Mouse (Mus musculus): ENCODE measurements around the gene Nr4a1.

Gene Nr4a1

DNA sequence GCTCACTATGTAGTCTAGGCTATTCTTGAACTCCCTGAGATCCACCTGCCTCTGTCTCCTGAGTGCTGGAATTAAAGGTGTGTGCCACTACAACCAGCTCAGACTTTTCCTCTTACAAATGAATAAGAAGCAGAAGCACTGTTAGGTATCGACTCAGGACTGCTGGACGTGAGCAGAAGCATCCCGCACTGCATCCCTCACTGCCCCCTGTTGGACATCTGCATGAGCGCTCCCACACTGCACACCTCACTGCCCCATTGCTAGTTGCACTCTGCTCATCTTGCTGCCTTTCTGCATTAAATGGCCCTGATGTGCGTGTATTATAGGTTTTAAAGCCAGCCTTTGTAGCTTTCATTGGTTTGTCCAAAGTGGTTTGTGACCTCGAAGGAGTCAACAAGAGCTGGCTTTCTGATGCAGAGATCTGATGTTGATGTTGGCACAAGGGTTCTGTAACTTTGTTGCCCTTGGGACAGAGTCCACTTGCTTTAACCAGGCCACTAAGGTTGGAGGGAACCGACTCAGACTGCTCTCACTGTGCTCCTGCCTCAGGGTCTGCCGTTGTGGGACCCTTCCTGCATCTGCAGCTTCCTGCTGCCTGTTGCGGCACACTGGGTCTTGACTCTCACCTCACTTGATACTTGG, 32.2 kb downstream of the Nr4a1 start:
- DNase-seq, result no peak

DNA sequence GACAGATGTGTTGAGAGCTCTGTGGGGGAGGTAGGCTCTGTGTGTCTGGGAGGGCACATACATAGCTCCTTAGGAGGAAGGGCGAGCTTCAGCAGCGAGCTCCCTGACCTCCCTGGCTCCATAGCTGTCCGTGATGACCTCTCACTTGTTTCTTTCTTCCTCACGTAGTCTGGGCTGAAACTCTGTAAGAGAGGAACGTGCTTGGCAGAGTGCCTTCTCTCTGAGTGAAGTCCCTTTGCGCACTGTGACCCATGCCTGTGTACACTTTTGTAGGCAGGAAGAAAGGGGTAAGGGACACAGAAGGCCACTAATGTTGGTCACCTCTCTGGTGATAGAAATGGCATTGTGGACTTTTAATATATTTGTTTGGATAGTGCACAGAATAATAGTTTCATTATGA, 33.3 kb downstream of the Nr4a1 start:
- no peak for DNase-seq

DNA sequence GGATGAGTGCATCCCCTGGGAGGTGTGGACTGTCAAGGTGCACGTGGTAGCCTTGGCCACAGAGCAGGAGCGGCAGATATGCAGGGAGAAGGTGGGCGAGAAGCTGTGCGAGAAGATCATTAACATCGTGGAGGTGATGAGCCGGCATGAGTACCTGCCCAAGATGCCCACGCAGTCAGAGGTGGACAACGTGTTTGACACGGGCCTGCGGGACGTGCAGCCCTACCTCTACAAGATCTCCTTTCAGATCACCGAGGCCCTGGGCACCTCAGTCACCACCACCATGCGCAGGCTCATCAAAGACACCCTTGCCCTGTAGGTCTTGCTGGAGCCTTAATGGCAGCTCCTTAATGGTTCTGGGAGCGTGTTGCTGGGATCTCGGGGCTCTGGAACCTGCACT, 36.3 kb downstream of the Nr4a1 start:
- DNase-seq, result no peak

DNA sequence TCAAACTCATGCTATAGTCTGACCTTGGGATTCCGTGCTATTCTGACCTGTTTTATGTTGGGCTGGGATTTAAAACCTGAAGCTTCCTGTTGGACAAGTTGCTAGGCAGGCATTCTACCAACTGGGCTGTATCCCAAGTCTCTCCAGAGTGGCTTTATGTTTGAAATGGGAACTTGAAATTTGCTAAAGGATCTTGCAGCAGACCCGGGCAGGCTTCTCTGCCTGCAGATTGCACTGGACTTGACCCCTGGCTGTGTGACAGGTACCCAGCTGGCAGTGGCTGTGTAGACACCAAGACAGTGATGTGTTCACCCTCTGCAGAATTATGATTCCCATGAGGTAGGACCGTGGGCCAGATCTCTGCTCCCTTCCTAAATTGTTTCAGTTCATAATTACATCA, 37.9 kb downstream of the Nr4a1 start:
- DNase-seq, result no peak

DNA sequence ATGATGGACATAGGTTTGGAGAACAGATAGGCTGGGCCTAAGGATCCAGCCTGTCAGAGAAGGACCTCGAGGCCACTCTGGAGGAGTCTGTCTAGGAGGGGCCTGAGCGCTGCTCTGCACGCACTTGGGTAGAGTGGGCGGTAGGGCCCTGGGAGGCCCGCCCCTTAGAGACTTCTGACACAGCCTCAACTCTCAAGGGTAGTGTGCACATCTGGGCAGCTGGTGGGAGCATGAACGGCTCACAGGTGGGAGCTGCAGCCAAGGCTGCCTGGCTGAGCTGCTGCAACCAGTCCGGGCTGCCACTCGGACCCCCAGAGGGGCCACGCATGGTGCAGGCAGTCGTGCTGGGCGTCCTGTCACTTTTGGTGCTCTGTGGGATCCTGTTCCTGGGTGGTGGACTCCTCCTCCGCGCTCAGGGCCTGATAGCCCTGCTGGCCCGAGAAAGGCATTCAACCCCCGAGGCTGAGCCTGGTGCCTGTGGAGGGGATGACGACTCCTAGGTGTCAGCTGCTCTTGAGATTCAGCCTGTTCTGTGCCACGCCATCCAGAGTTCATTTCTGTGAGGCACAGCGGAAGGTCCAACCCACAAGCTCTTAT, 39.1 kb downstream of the Nr4a1 start, which contains the start of gene 6030408B16Rik:
Gene 6030408B16Rik, plus strand, starts transcription at position 188 of the 597 bp plus-strand sequence.
- DNase-seq, result no peak

DNA sequence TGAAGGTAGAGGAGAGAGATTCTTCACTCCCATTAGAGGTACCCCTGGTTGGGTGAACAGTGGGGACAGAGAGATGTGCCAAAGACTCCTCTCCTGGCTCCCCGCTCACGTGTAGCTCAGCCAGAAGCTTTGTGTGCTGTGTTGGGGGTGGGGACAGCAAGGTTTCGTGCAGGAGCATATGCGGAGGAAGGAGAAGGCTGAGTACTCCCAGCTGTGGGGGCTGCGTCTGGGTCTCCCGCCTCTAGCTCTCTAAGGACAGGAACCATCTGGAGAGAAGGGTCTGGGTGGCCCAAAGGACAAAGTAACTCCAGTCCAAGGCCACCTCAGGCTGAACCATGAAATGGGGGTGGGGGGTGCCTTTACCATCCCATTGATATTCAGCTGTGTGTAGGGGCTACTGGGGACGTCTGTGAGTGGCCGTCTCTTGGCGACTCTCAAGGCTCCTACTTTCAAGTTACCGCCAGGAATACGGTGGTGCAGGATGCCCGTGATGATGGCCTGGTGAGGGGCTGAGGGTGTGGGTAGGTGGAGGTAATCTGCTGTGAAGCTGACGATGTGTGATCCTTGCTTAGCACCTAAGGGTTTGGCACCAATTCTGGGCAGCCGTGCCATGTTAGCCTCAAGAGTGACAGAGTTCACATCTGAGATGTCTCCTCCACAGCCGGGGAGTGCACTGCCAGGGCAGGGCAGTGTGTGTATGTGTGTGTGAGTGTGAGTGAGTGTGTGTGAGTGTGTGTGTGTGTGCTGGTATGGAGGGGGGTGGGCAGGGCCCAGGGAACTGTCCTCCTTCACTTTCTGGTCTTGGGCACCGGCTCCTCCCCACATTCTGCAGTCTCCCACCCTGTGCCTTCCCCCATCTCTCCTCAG, 40.2 kb downstream of the Nr4a1 start:
- no peak for DNase-seq

DNA sequence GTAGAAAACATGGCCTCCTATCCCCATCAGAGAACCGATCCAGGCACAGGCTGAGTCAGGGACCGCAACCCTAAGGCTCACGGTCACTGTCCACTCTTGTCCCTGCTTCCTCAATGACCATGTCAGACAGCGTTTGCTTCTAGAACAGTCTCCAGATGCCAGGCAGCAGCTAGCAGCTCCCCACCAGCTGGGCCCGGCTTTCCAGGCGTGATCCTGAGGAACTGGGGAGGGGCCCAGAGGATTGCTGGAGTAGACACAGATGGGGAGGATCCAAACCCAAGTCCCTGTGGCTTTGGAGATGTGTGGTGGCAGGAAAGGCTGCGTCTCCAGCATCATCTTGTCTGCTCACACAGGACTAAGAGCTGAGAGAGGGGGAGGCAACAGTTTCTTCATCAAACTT, 41.0 kb downstream of the Nr4a1 start:
- no peak for DNase-seq

DNA sequence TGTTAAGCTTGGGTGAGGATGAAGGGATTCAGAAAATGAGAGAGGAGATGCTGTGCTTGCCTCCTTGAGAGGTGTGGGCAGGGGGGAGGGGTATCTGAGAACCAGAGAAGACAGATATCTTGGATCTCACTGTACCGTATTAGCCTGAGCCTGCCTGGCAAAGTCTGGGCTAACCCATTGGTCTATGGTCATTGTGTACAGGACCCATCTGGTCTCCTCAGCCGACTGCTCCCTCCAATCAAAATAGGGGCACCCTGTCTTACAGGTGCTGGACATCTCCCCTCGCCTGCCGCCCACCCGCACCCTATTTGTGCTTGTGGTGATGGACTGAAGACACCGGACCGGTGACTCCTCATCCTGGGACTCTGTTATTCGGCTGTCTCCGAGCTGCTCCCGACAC, 41.5 kb downstream of the Nr4a1 start:
- DNase-seq, result no peak

DNA sequence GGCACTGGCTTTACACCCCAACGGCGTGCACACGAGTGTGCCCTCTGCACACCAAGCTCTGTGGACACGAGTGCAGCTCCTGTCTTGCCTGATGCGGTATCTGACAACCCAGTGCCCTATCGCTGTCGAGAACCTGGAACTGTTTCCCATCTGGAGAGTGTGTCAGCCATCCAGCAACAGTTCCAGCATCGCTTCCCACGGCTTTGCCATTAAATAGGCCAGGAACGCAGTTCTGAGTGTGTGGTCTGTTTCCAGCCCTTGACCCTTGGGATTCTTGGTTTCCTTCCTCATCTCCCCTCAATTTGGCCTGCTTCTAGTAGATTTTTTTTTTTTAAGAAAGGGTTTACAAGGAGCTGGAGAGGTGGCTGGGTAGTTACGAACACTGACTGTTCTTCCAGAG, 42.0 kb downstream of the Nr4a1 start:
- no peak for DNase-seq

DNA sequence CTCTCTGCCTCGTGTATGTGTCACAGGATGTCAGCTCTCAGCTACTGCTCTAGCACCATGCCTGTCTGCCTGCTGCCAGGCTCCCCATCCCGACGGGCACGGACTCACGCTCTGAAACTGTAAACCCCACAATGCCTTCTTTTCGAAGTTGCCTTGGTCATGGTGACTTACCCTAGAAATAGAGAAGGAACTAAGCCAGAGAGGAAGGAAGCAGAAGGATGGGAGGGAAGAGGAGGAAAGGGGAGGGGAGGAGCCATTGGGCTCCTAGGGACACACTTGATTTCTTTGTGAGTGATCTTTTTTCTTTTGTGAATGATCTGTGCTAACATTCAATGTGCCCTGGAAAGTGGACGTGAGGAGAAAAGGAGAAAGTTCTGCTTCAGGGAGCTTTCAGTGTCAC, 43.9 kb downstream of the Nr4a1 start:
- DNase-seq, result no peak

DNA sequence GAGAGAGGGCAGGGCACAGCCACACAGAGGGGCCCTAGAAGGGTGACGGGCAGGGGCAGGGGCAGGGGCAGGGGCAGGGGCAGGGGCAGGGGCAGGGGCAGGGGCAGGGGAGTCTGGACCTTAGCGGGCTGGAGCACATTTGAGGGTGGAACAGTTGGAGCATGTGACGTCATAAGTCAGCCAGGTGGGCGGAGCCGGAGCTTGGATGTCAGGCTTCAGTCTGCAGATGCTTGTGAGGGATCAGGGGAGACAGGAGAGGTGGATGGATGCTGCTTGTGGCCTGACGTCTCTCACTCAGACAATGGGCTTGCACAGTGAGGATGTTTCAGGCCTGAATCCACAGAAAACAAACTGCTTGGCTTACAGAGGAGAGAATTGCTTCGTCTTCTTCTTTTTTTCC, 44.5 kb downstream of the Nr4a1 start:
- no peak for DNase-seq

DNA sequence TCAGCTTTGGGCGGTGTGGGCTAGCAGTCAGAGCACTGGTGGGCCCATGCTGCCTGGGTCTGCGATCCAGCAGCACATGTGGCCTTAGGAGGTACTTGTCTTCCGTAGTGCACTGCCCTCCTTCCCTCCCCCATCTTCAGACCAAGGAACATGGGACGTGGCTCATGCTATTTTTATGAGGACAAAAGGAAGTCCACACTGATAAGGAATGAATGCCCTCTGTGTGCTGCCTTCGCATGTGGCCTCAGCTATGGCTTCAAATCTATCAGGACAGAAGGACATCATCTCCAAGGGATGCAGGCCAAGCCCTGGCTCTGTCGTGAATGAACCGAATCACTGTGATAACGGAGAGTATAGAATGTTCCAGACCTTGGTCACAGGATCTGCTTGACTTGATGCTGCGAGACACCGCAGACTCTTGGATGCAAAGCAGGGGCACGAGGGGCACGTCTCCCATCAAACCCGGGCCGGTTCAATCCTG, 45.5 kb downstream of the Nr4a1 start:
- DNase-seq, result no peak

DNA sequence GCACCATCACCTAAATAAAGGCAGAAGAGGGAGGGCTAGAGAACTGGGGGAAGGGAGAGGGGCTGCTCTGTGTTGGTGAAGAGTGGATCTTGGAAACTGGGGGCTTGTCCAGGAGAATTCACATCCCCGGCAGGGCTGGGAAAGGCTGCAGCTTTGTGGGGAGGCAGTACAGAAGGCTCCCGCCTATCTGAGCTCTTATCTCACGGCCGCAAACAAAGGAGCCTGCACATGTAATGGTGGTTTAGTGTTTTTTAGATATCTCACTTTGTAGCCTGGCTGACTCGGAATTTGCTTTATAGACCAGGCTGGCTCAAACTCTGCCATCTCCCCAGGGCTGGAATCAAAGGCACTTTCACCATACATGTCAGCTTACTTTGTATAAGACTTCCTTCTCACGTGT, 46.1 kb downstream of the Nr4a1 start:
- DNase-seq, result no peak

DNA sequence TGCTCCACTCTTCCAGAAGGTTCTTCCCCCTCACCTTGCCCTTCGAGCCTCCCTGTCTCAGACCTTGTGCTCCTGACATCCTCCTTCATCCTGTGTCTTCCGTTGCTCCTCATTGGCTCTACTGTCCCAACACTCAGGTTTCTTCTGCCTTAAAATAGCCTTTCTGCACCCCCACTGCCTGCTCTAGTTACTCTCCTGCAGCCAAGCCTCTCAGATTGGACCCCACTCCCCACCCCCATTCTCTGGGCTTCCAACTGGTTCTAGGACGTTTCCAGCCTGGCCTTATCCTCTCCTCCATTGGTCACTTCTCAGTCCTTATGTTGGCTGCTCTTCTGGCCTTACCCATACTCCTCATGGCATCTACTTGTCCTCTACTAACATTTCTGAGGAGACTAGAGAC, 48.1 kb downstream of the Nr4a1 start:
- no peak for DNase-seq

DNA sequence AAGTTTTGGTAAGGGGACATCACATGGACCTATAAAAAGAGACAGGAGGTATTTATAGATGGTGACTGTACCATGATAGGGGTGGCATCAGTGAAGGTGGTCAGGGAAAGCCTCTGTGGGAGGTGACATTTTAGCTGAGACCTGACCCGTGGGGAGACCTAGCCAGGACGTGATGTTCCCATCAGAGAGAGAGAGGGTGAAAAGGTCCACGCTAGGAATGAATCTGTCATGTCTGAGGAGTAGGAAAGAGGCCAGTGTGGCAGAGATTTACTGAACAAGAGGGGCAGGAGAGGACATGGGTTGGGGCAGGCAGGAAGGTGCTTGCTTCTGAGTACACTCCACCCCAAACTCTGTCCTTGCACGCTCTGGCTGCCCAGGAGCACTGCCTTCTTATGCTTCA, 49.8 kb downstream of the Nr4a1 start:
- no peak for DNase-seq

DNA sequence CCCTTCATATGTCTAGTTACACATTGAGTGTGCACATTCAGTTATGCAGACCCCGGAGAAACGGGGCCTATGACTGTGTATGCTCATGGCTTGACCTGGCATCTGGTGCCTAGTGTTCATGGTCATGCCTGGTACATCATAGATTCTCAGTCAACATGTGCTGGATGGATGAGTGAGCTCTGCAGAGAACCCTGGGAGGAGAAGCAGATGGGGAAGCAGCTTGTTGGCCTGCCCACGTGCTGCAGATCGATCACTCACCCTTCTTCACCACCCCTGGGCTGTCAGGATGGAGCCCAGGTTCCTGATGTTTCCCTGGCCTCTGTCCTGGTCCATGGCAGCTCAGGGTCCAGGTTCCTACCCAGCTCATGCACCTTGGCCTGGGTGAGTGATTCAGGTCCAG, 52.4 kb downstream of the Nr4a1 start:
- no peak for DNase-seq

DNA sequence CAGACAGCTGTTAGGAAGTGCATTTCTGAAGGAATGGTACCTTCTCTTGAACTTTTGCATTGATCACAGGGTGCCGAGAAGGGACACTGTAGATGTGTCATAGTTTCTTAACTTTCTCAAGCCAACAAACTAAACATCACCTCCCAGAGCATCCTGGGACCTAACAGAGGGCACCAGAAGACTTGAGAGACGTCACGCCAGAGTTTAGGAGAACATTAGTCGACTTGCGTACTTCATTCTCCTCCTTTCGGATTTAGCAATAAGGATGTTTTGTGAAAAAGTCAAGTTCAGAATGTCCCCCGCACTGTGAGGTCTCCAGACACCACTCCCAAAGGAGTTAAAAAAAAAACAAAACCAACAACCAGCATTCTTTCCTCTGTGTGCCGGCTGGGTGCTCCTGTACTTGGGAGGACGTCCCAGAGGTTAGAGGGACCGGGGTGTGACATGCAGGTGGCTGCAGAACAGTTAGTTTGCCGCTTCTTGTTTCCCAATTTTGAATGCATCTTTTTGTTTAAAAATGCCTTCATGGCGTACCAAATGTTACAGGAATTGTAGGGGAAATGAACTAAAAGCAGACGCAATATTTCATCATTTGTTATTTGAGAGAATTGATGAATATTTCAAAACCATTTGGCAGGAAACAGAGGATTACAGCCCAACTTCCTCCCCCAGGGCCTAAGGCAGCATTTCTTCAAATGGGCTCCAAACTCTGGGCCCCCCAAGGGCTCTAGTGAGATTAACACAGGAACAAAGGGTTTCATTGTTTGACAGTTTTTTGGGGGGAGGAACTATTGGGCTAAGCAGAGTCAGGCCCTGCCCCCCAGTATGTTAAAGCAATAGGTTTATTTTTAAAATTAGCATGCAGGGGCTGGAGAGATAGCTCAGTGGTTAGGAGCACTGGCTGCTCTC, 54.6 kb downstream of the Nr4a1 start:
- no peak for DNase-seq

DNA sequence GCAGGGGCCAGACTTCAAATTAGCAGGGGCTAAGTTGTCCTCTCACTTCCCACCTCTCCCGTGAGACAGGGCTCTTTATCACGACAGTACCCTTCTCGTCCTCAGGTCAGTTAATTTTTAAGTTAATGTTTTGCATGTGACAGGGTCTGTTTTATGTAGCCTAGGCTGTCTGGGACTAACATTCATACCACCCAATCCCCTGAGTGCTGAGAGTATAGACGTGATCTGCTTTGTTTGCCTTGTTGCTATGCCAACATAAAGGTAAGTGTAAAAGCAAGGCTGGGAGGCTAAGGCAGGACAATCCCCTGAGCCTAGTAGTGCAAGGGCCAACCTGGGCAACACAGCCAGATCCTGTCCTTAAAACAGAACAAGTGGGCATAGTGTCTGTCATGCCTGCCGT, 55.4 kb downstream of the Nr4a1 start:
- DNase-seq, result no peak

DNA sequence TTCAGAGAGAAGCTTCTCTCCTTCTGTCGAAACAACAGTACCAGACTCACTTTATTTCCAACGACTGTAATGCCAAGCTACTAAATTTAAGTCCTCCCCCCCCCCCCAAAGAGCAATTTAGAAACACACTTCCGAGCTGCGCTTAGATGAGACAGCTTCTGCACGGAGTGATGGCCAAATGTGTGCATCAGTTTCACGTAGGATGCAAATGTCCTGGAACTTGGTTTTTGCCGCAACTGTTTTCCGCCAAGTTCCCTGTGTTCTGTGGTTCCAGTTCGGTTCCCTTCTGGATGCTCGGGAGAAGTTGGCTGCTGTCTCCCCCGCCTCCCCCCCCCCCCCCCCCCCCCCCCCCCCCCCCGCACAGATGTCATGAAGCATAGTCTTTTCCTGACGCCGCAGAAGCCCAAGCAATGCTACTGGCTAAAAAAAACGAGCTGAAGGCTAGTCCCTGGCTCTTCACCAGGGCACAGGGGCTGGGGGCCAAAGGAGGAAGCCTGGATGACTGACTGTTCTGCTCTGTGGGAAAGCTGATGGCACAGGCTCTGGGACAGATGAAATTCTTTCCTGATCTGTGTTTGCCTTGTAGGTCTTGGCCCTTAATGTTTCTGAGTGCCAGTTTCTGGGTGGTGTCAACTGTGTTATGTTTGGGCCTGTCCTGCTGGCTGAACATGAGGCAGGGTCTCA, 57.2 kb downstream of the Nr4a1 start:
- DNase-seq, result no peak

DNA sequence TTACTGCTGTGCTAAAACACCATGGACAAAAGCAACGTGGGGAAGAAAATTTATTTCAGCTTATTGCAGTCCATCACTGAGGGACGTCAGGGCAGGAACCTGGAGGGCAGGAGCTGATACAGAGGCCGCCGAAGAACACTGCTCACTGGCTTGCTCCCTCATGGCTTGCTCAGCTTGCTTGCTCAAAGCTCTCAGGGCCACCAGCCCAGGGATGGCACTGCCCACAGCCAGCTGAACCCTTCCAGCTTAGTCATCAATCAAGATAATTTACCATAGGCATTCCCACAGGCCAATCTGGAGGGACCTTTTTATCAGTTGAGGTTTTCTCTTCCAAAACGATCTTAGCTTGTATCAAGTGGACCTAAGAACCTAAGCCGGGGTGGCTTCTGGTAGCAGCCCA, 57.9 kb downstream of the Nr4a1 start:
- DNase-seq, result no peak

DNA sequence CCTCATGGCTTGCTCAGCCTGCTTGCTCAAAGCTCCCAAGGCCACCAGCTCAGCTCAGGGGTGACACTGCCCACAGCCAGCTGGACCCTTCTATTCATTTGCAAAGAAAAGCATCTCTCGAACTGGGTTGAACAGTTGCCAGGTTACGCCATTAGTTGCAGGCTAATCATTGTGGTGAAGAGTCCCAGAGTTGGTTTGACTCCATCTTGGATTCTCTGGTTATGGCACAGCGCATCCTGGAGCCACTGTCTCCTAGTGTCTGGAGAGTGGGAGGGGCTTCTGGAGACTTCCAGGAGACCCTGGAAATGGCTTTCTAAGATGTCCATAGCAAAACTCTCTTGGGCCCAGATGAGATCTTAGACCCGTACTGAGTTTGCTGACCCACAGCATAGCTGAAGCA, 61.3 kb downstream of the Nr4a1 start:
- no peak for DNase-seq

DNA sequence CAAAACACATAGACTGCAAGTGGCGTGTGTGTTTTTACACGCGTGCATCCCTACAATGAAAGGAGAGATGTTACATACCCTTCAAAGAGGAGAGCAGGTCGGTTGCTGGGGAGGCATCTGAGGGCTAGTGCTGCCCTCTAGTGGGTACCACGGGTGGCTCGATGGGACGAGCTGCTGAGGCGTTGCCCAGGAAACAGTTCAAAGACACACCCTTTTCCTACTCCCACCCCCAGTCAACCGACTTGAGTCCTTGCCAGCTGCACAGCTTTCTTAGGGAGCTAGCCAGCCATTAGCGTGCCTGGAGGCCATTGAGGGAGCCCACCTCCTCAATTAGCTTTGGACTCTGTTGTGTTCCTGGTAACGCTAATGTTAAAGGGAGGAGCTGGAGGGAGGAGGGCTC, 61.8 kb downstream of the Nr4a1 start:
- DNase-seq, result peak; percentile 55
